Mouse (Mus musculus) adrenal gland, adult 8-10 months (tissue): ENCODE data around the gene Klf13. TPM values are rescaled to one million over a fixed set of nuclear protein-coding genes. Genes with fewer than 3 reads are reported as not detected.
A peak's percentile ranks its signal among the peaks of the same experiment; 100 is the strongest.

Experiments used
- DNase-seq: peaks from one replicate; pipeline ENCODE4 v3.0.0; 2022
- total RNA-seq, 4 experiments: library from RNA; stranded (reverse); gene quantifications; 2 replicates each; pipeline ENCODE4 v1.2.4; 2022

Klf13 gene
- total RNA-seq, 4 experiments from 2014 or later, result 56.8 to 83.6 (median 74.3) TPM

GRCm38 (mm10) chr7:63949176-63949575 is 10.5 kb upstream of the Klf13 start:
- no peak for DNase-seq

- DNase-seq, result no peak
Measured at GRCm38 (mm10) chr7:63947514-63948487, 9.1 kb upstream of the Klf13 start.

DNA sequence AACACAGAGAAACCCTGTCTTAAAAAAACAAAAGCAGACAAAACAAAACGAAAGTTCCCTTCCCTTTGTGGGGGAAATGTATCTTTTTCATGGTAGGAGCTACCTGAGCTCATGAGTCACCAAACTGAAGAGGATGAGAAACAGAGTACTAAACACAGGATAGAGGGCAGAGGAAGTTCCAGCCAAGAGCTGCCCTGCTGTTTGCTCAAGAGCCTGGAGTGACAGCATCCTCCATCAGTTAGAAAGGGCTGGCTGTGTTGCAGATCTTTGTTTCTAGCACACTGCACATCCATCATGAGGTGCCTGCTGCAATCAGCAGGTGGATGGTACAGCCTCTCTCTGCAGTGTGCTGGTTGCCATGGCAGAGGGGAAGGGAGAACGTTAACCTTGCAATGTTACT is 5.2 kb upstream of the Klf13 start:
- no peak for DNase-seq

DNA sequence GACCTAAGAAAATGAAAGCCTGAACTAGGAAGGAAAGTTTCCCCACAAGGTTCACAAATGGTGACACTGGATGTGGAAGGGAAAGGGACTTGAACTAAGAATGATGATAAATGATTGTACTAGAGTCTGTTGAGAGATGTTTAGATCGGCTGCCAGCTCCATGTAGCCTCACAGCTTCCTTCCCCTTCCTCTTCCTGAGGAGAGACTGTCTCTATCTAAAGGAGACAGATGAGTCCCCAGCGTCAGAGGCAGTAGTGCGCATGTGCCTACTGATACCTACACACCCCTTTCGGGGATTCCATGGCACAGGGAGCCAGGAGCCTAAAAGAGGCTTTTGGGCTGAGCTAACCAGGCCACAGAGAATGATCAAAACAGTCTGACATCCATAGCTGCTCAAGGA is 2.8 kb upstream of the Klf13 start:
- no peak for DNase-seq

GRCm38 (mm10) chr7:63941050-63941449 is 2.3 kb upstream of the Klf13 start:
- no peak for DNase-seq

DNA sequence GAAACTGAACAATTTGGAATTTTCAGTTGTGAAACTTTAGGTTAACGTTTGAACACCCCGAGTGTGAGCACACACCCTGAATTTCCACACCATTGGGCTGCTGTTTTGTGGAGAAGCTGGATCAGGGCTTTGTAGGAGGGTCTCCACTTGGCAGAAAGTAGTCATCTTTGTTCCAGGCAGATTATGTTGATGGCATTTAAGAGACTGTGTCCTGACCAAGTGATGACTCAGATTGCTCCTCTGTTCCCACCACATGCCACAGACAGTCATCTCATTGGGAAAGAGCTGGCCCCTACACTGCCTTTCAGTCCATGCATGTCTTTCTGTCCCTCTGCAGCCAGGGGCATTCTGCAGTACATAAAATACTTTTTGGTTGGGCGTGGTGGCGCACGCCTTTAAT is 1.6 kb upstream of the Klf13 start:
- DNase-seq, result no peak

GRCm38 (mm10) chr7:63939397-63939951 is 759 bp upstream of the Klf13 start:
- peak; percentile 86 for DNase-seq

- no peak for DNase-seq
Measured at GRCm38 (mm10) chr7:63938066-63938913, 425 bp downstream of the Klf13 start.

DNA sequence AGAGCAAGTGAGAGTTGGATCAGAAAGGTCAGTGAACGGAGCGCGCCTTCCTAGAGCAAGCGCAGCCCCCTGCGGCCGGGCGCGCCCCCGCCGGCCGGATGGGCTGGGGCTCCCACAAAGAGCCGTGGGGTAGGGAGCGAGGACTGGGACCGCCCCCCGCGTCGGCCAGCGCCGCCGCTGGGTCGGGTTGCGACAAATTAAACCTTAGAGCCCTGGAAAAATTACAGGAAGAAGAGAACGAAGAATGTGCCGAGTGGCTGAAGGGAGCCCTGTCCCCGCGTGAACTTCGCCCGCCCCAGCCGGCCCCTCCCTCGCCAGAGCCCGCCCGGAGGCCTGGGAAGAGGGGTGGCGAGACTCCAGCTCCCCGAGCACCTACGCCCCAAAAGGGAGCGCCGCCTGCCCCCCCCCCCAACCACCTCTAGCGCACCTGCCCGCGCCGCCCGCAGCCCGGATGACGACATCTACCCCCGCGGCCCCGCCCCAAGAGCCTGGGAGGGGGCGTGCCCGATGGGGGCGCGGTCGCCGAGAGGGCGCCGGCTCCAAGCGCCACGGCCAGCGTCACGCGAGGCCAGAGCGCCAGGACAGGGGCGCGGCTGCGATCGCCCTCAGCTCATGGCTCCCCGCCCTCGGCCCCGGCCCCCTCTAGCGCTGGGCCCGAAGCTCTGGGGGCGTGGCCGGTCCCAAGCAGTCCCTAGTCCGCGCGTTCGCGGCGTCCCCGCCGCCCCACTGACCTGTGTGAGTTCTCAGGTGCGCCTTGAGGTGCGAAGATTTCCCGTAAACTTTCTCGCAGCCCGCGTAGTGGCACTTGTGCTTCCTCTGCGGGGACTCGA is 1.3 kb downstream of the Klf13 start:
- peak; percentile 89 for DNase-seq

DNA sequence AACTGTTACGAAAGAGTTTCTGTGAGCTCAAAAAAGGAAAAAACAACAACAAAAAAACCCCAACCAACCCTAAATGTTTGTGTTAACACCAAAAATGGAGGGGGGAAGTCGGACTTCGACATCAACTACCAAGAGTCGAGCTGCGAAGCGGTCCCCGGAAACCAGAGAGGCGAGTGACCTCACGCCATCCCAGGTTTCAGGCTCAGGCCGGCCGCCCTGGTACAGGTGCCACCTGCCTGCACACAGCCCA is 1.8 kb downstream of the Klf13 start:
- no peak for DNase-seq

- DNase-seq, result peak; percentile 86
Measured at GRCm38 (mm10) chr7:63936188-63936985, 2.3 kb downstream of the Klf13 start.

DNA sequence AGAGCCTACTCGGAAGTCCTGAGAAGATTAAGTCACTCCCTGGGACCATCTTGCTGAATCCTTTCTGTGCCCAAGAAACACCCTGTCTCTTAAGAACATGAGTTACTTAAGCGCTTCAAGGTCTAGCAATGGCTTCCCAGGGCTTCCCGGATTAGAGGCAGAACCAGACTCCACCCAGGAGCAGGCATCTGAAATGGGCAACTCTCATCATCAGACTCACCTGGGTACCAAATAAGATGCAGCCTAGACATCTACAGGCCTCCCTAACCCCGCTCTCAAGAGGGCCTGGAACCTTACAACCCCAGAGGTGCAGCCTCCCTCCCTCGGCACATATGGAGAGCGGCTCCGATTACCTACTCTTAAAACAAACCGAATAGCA is 2.9 kb downstream of the Klf13 start:
- DNase-seq, result no peak

DNA sequence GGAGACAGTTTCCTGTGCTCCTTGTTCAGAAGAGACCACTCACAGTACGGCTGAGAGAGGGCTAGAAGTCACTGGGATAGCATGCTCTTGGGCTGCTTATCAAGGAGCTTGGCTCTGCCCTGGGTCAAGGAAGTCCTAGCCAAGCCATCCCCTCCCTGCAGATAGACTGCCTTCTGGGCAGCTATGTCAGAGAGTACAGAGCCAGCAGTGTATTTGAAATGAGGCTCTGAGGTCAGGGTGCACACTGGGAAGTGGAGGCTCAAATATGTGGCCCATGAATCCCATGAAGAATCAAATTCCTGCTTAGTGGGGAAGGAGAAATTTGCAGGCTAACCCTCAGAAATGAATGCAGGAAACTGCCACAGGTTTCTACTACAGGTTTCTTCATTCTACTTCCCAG is 4.2 kb downstream of the Klf13 start:
- DNase-seq, result no peak

DNA sequence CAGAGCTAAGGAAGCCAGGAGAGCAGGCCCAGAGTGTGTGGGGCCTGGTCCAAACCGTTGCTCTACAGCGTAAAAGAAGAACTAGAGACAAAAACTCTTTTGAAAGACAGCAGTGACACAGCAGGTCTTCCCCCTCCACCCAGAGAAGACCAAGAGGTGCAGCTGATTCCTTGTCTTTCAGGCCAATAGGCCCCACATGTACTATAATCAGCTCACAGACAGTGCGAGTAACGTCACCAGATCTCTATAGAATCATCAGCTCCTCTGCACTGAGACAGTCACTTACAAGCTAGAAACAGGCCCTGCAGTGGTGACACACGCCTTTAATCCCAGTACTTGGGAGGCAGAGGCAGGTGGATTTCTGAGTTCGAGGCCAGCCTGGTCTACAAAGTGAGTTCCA is 4.8 kb downstream of the Klf13 start:
- no peak for DNase-seq

- no peak for DNase-seq
Measured at GRCm38 (mm10) chr7:63932461-63932860, 6.3 kb downstream of the Klf13 start.

- DNase-seq, result no peak
Measured at GRCm38 (mm10) chr7:63930766-63931165, 7.9 kb downstream of the Klf13 start.

DNA sequence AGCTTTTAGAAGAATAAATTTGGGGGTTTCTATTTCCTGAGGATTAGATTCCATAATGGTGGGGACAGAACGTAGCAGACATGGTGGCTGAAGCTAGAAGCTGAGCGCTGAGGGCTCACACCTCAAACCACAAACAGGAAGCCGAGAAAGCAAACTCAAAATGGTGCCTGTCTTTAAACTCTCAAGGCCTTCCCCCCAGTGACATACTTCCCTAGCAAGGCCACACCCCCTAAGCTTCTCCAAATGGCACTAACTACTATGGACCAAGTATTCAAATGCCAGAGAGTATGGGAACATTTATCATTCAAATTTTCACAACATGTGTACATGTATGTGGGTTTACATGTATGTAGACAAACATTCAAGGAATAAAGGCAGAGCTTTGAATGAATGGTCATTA is 8.6 kb downstream of the Klf13 start:
- no peak for DNase-seq

DNA sequence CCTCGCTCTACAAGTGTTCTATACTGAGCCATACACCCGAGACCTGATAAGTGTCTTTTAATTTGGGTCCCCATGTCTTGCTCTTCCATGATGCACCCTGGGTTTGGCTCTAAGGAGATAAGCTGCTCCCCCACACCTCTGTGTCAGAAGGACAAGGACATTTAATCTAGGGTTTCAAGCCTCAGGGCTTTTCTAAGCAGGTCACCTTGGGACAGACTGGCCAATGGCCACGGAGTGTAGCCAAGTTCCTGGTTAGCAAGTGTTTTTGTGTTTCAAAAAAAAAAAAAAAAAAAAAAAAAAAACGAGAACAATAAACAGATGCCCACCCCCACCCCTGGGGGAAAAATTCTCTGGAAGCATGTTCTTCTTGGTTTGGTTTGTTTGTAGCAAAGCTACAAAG is 9.6 kb downstream of the Klf13 start:
- DNase-seq, result peak; percentile 60

GRCm38 (mm10) chr7:63927121-63927520 is 11.6 kb downstream of the Klf13 start:
- DNase-seq, result no peak

- no peak for DNase-seq
Measured at GRCm38 (mm10) chr7:63926492-63926891, 12.2 kb downstream of the Klf13 start.
